Mouse (Mus musculus): ENCODE measurements around the gene Vmn2r107. TPM values are rescaled to one million over a fixed set of nuclear protein-coding genes. Genes with fewer than 3 reads are reported as not detected.

Gene Vmn2r107
- polyA plus RNA-seq (2015; fragmentation: Illumina TruSeq; extraction: RNeasy Lipid Tissue Mini Kit (QIAGEN cat#74804); ENCODE audit: low read depth, low replicate concordance): not detected

DNA sequence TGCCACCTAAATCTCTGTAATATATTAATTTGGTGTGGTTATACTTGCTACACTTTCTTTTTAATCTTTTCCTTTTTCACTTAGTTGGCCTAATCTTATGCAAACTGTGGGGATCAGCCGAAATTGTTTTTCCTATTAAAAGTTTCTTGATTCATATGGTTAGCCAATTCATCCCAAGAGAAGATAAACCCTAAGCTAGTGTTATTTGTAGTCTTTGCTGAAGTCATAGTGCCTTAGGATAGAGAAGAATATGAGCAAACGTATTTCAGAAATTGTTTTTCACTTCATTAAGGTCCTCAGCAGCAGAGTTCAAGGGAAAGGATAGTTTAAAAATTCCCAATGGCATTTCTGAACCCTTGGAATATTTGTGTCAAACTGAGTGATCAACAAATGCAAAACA is at the start of gene Vmn2r107:
Gene Vmn2r107 (plus strand): TSS at position 301 of the 400 bp plus-strand sequence.

GRCm38 (mm10) chr17:20413846-20414245 is 68.8 kb downstream of the Vmn2r107 start, which contains the start of gene Vmn1r224:
Vmn1r224 (plus strand) TSS chr17:20414146.

Other genes starting within 250 kb of the Vmn2r107 start
- not detected for gene Fpr-rs7, start 231.0 kb upstream of the Vmn2r107 start, polyA plus RNA-seq (2015; fragmentation: Illumina TruSeq; extraction: RNeasy Lipid Tissue Mini Kit (QIAGEN cat#74804); ENCODE audit: low read depth, low replicate concordance)
- gene Fpr-rs6, start 162.1 kb upstream of the Vmn2r107 start, polyA plus RNA-seq (2015; fragmentation: Illumina TruSeq; extraction: RNeasy Lipid Tissue Mini Kit (QIAGEN cat#74804); ENCODE audit: low read depth, low replicate concordance): not detected
- not detected for gene Vmn2r105, start 110.2 kb upstream of the Vmn2r107 start, polyA plus RNA-seq (2015; fragmentation: Illumina TruSeq; extraction: RNeasy Lipid Tissue Mini Kit (QIAGEN cat#74804); ENCODE audit: low read depth, low replicate concordance)
- gene Vmn2r106, start 59.7 kb upstream of the Vmn2r107 start, polyA plus RNA-seq (2015; fragmentation: Illumina TruSeq; extraction: RNeasy Lipid Tissue Mini Kit (QIAGEN cat#74804); ENCODE audit: low read depth, low replicate concordance): not detected
- gene Vmn1r224, start 68.9 kb downstream of the Vmn2r107 start, polyA plus RNA-seq (2015; fragmentation: Illumina TruSeq; extraction: RNeasy Lipid Tissue Mini Kit (QIAGEN cat#74804); ENCODE audit: low read depth, low replicate concordance): not detected
- not detected for gene Vmn2r108, start 136.1 kb downstream of the Vmn2r107 start, polyA plus RNA-seq (2015; fragmentation: Illumina TruSeq; extraction: RNeasy Lipid Tissue Mini Kit (QIAGEN cat#74804); ENCODE audit: low read depth, low replicate concordance)
- not detected for gene Vmn1r225, start 152.9 kb downstream of the Vmn2r107 start, polyA plus RNA-seq (2015; fragmentation: Illumina TruSeq; extraction: RNeasy Lipid Tissue Mini Kit (QIAGEN cat#74804); ENCODE audit: low read depth, low replicate concordance)
- not detected for gene Vmn2r109, start 219.5 kb downstream of the Vmn2r107 start, polyA plus RNA-seq (2015; fragmentation: Illumina TruSeq; extraction: RNeasy Lipid Tissue Mini Kit (QIAGEN cat#74804); ENCODE audit: low read depth, low replicate concordance)

Measured in brain, adult 10 weeks (tissue).